ENCODE assay signal across 11 mouse cellular contexts in the genomic region with DNA sequence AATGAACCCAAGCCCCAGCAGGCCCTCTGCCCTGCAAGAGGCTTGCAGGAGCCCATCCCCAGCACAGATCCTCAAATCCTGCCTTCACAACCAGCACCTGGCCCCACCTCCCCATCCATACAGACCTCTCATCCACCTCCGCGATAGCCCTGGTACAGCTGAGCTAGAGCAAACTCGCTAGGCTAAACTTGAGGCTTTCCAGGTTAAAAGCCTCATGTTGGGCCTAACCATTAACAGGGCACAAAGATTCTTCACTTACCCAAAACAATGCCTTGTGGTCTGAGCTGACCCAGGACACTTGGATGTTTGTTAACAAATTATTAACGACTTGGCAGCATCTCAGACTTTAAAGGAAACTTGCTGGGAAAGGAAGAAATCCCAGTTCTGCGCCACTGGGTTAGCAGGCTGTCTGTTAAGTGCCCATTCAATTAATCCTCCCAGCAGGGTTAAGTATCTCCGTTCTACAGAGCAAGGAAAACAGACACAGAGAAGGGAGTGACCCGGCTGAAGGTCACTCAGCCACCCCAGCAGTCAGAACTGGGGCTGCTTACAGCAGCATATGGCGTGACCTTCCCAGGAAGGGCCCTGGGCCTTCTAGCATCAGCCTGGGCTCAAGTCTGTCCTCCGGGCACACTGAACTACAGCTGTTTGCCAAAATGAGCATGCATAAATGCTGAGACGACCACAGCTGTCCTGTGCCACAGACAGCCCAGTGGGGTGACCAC.
A peak's percentile ranks its signal among the peaks of the same experiment; 100 is the strongest.
DNase-seq lines count a peak whose midpoint lies in the region; ATAC-seq and TF ChIP-seq lines count a peak whose summit lies in the region.
"Had no signal": no experiment of that assay in that cellular context is flagged by ENCODE, and none has a peak within 500 bp of the region (broad histone marks: within the 10 kb centered on the region; RNA-seq: fewer than 3 reads in every experiment).

No protein-coding gene starts in this region.

- H3K4me3 ChIP-seq in layer of hippocampus, adult 2 months = no peak overlapping the region
- H3K4me3 ChIP-seq in ES-E14 (ENCODE audit: insufficient read depth in 1 of 2, low read depth in 1 of 2, low read length in 2 of 2, poor library complexity in 1 of 2, severe bottlenecking in 1 of 2) = no peak overlapping the region
- no peak overlapping the region for H3K4me3 ChIP-seq in kidney, postnatal 0 days (replicated peaks; ENCODE audit: low read depth, low read length)
- no peak overlapping the region for H3K4me3 ChIP-seq in stomach, postnatal 0 days (ENCODE audit: low read depth, low read length)

- no peaks in the 10 kb centered on the region for H3K9me3 ChIP-seq in ES-E14 (ENCODE audit: control insufficient read depth, insufficient read depth, low read depth, low read length)
- no peaks in the 10 kb centered on the region for H3K9me3 ChIP-seq in kidney, postnatal 0 days (replicated peaks; ENCODE audit: low read length)
- H3K9me3 ChIP-seq in stomach, postnatal 0 days (ENCODE audit: control insufficient read depth, low read length) = no peaks in the 10 kb centered on the region

- no peak overlapping the region for H3K4me2 ChIP-seq in kidney, postnatal 0 days (ENCODE audit: low read length)
- no peak overlapping the region for H3K4me2 ChIP-seq in stomach, postnatal 0 days (replicated peaks; ENCODE audit: low read depth)
- H3K4me2 ChIP-seq: midbrain, embryonic 11.5 days had no signal

- in situ Hi-C loops in ES-E14 (cut with MboI; ENCODE audit: low sequenced_read_pairs in 2 of 2, unreplicated experiment in 2 of 2) = no loop called here

- no peak for TF ChIP-seq EP300 in stomach, postnatal 0 days (optimal IDR thresholded peaks at IDR 0.05)

- H3K27ac ChIP-seq in layer of hippocampus, adult 2 months = peak overlapping the region; percentile 39; the same call in 1 of the 2 replicates
- no peak overlapping the region for H3K27ac ChIP-seq in ES-E14 (ENCODE audit: insufficient read depth, low read depth, low read length, poor library complexity, severe bottlenecking)
- H3K27ac ChIP-seq in kidney, postnatal 0 days = 0 out of 2 replicates have a peak overlapping the region, but pooled peaks have one; percentile 19
- no peak overlapping the region for H3K27ac ChIP-seq in stomach, postnatal 0 days (replicated peaks)

- no peak for TF ChIP-seq POLR2A in brain, embryonic 14.5 days (IDR thresholded peaks at IDR 0.05; ENCODE audit: borderline replicate concordance, extremely low read depth, insufficient read depth, insufficient read length, poor library complexity, severe bottlenecking)

- ATAC-seq in kidney, postnatal 0 days (replicated peaks; ENCODE audit: low FRiP score, low read depth) = peak; percentile 80
- no peak for ATAC-seq in stomach, postnatal 0 days (ENCODE audit: low FRiP score, low TSS enrichment)
- no peak for ATAC-seq in inflammation-experienced regulatory T-cells, adult 6 months
- ATAC-seq: CD4-positive, CD25-positive, alpha-beta regulatory T cell, adult 4 months had no signal

- H3K27me3 ChIP-seq in kidney, postnatal 0 days (ENCODE audit: insufficient read depth, low read length) = no peaks in the 10 kb centered on the region
- H3K27me3 ChIP-seq in stomach, postnatal 0 days (ENCODE audit: control insufficient read depth, insufficient read depth, low read length) = no peaks in the 10 kb centered on the region

- DNase-seq in layer of hippocampus, adult 2 months (ENCODE audit: low spot score in 2 of 2) = no peak
- no peak for DNase-seq in layer of hippocampus, adult 9-10 months (ENCODE audit: low spot score)
- DNase-seq in ES-E14 (ENCODE audit: low read depth, low spot score) = peak; percentile 4
- peak; percentile 19 for DNase-seq in brain, embryonic 14.5 days (ENCODE audit: low read depth)
- DNase-seq in kidney, postnatal 0 days (ENCODE audit: low spot score) = peak; percentile 82
- DNase-seq in stomach, postnatal 0 days (ENCODE audit: low spot score) = no peak
- no peak for DNase-seq in urinary bladder, postnatal 36 days (ENCODE audit: low spot score in 2 of 2)
- DNase-seq: liver had no signal

- no peaks in the 10 kb centered on the region; a peak in 1 of 4 replicates for H3K4me1 ChIP-seq in ES-E14 (ENCODE audit: control insufficient read depth in 2 of 2, insufficient read depth in 2 of 2, low read length in 2 of 2, poor library complexity in 1 of 2)
- peaks cover 11% of the 10 kb centered on the region; the same call in 1 of the 2 replicates for H3K4me1 ChIP-seq in kidney, postnatal 0 days (replicated peaks; ENCODE audit: insufficient read depth, low read length)
- H3K4me1 ChIP-seq in stomach, postnatal 0 days (replicated peaks; ENCODE audit: control insufficient read depth, insufficient read depth) = no peaks in the 10 kb centered on the region

- TF ChIP-seq CTCF in layer of hippocampus, adult 2 months (conservative IDR thresholded peaks at IDR 0.05) = no peak
- no peak for TF ChIP-seq CTCF in brain, embryonic 14.5 days (IDR thresholded peaks at IDR 0.05; ENCODE audit: borderline replicate concordance, extremely low read depth, insufficient read depth, insufficient read length)
- TF ChIP-seq CTCF in kidney, postnatal 0 days (IDR thresholded peaks at IDR 0.05; ENCODE audit: low read depth) = no peak; the same call in 1 of the 2 replicates
- no peak for TF ChIP-seq CTCF in stomach, postnatal 0 days (IDR thresholded peaks at IDR 0.05; ENCODE audit: low read depth)

- H3K36me3 ChIP-seq in ES-E14 (ENCODE audit: control insufficient read depth, insufficient read depth, low read length, poor library complexity, severe bottlenecking) = no peaks in the 10 kb centered on the region
- H3K36me3 ChIP-seq in kidney, postnatal 0 days (ENCODE audit: insufficient read depth, low read length) = no peaks in the 10 kb centered on the region
- H3K36me3 ChIP-seq in stomach, postnatal 0 days (ENCODE audit: control insufficient read depth, insufficient read depth, low read length) = no peaks in the 10 kb centered on the region

- H3K9ac ChIP-seq in ES-E14 (ENCODE audit: insufficient read depth, low read depth, low read length, poor library complexity, severe bottlenecking) = no peak overlapping the region
- H3K9ac ChIP-seq in kidney, postnatal 0 days (ENCODE audit: low read depth, low read length) = no peak overlapping the region
- no peak overlapping the region for H3K9ac ChIP-seq in stomach, postnatal 0 days (ENCODE audit: low read length)

- 28% methylated on average over 10 of the region's 10 CpGs for WGBS in kidney, postnatal 0 days
- 46% methylated on average over 10 of the region's 10 CpGs for WGBS in stomach, postnatal 0 days

TF ChIP-seq in ES-E14, 5 proteins besides CTCF, POLR2A, EP300 and RAD21:
- TF ChIP-seq ZC3H11A (IDR thresholded peaks at IDR 0.05; ENCODE audit: borderline replicate concordance, low read depth, low read length) (no peak), MAFK (IDR thresholded peaks at IDR 0.05; ENCODE audit: insufficient read depth, low read depth, low read length) (no peak), ZNF384 (IDR thresholded peaks at IDR 0.05; ENCODE audit: low read depth, low read length) (no peak), HCFC1 (IDR thresholded peaks at IDR 0.05; ENCODE audit: borderline replicate concordance, insufficient read depth, low read length) (no peak)

Comparison
In these comparisons a context has a peak if more than half of its experiments do, and no peak if none do; other contexts are left out.
1. DNase-seq: peak in ES-E14 (single experiment), brain, embryonic 14.5 days (single experiment) and kidney, postnatal 0 days (single experiment); none in layer of hippocampus, adult 2 months (0 of 2), layer of hippocampus, adult 9-10 months (single experiment), stomach, postnatal 0 days (single experiment) and urinary bladder, postnatal 36 days (0 of 2).
2. H3K27ac ChIP-seq: peak in layer of hippocampus, adult 2 months (single experiment) and kidney, postnatal 0 days (single experiment); none in ES-E14 (single experiment) and stomach, postnatal 0 days (single experiment).